Mouse (Mus musculus): ENCODE measurements around the gene Trap1a. TPM values are rescaled to one million over a fixed set of nuclear protein-coding genes. Genes with fewer than 3 reads are reported as not detected.

The Trap1a gene
- polyA plus RNA-seq, 1 experiment: 91.4 TPM

DNA sequence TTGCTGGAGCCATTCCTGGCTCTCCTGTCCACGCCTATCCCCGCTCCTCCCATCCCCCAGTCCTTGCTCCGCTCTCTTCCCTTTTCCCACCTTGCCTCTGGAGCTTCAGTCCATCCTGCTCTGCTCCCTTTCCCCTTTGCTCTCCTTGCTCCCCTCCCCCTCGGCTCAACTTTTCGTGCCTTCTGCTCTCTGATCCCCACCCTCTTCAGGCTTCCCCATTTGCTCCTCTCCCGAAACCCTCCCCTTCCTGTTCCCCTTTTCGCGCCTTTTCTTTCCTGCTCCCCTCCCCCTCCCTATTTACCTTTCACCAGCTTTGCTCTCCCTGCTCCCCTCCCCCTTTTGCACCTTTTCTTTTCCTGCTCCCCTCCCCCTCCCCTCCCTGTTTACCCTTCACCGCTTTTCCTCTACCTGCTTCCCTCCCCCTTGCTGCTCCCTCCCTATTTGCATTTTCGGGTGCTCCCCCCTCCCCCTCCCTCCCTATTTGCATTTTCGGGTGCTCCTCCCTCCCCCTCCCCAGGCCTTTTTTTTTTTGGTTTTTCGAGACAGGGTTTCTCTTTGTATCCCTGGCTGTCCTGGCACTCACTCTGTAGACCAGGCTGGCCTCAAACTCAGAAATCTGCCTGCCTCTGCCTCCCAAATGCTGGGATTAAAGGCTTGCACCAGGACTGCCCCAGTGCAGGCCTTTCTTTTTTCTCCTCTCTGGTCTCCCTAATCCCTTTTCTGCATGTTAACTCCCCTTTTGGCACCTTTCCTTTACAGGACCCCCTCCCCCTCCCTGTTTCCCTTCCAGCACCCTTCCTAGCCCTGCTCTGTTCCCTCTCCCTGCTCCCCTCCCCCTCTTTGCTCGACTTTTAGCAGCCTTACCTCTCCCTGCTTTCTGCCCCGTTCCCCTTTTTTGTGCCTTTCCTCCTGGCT is 1.3 kb downstream of the Trap1a start:
- Histone ChIP-seq H3K36me3 (ENCODE audit: control insufficient read depth, insufficient read depth, low read length, poor library complexity, severe bottlenecking) (peaks cover 19% of the 10 kb centered on the region), H3K4me3 (ENCODE audit: low read depth, low read length) (peak overlapping the region; percentile 100), H3K9ac (ENCODE audit: low read depth, poor library complexity, severe bottlenecking) (peak overlapping the region; percentile 92), H3K27ac (ENCODE audit: insufficient read depth, low read length) (peak overlapping the region; percentile 97), H3K27me3 (ENCODE audit: control insufficient read depth, insufficient read depth, low read length, poor library complexity, severe bottlenecking) (no peaks in the 10 kb centered on the region), H3K4me1 (ENCODE audit: control insufficient read depth, insufficient read depth, low read length) (no peaks in the 10 kb centered on the region), H3K9me3 (replicated peaks; ENCODE audit: control insufficient read depth, insufficient read depth, low read length, poor library complexity, severe bottlenecking) (no peaks in the 10 kb centered on the region)
- TF ChIP-seq POLR2A (IDR thresholded peaks at IDR 0.05; ENCODE audit: insufficient read depth, low read length) (peak; percentile 76), EP300 (IDR thresholded peaks at IDR 0.05; ENCODE audit: insufficient read depth, low read depth, low read length) (peak; percentile 68; the same call in 1 of the 2 replicates), CTCF (IDR thresholded peaks at IDR 0.05; ENCODE audit: low read depth, low read length) (no peak)

DNA sequence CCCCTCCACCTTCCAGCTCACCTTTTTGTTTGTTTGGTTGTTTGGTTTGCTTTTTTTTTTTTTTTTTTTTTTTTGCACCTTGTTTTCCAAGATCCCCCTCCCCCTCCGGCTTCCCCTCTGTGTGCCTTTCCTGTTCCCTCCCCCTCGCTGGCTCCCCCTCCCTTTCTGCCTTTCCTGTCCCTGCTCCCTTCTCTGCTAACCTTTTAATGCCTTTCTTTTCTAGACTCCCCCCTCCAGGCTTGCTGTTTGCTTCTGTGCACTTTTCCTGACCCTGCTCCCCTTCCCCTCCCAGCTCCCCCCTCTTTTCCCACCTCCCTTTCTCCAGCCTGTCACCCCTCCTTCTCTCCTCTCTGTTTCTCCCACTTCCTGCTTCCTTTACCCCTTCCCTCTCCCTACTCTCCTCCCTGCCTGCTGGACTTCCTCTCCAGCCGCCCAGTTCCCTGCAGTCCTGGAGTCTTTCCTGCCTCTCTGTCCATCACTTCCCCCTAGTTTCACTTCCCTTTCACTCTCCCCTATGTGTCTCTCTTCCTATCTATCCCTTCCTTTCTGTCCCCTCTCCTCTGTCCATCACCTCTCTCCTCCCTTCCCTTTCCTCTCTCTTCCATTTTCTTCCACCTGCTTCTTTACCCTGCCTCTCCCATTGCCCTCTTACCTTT is 2.1 kb downstream of the Trap1a start:
- no peaks in the 10 kb centered on the region for H3K4me1 ChIP-seq (ENCODE audit: control insufficient read depth, insufficient read depth, low read length)
- no peak for TF ChIP-seq CTCF (IDR thresholded peaks at IDR 0.05; ENCODE audit: low read depth, low read length)
- TF ChIP-seq POLR2A (IDR thresholded peaks at IDR 0.05; ENCODE audit: insufficient read depth, low read length): no peak
- no peak for TF ChIP-seq EP300 (IDR thresholded peaks at IDR 0.05; ENCODE audit: insufficient read depth, low read depth, low read length)
- H3K27ac ChIP-seq (ENCODE audit: insufficient read depth, low read length): peak overlapping the region; percentile 83
- H3K9me3 ChIP-seq (replicated peaks; ENCODE audit: control insufficient read depth, insufficient read depth, low read length, poor library complexity, severe bottlenecking): no peaks in the 10 kb centered on the region
- peaks cover 19% of the 10 kb centered on the region for H3K36me3 ChIP-seq (ENCODE audit: control insufficient read depth, insufficient read depth, low read length, poor library complexity, severe bottlenecking)
- no peaks in the 10 kb centered on the region for H3K27me3 ChIP-seq (ENCODE audit: control insufficient read depth, insufficient read depth, low read length, poor library complexity, severe bottlenecking)
- H3K4me3 ChIP-seq (ENCODE audit: low read depth, low read length): peak overlapping the region; percentile 100
- H3K9ac ChIP-seq (ENCODE audit: low read depth, poor library complexity, severe bottlenecking): peak overlapping the region; percentile 92

DNA sequence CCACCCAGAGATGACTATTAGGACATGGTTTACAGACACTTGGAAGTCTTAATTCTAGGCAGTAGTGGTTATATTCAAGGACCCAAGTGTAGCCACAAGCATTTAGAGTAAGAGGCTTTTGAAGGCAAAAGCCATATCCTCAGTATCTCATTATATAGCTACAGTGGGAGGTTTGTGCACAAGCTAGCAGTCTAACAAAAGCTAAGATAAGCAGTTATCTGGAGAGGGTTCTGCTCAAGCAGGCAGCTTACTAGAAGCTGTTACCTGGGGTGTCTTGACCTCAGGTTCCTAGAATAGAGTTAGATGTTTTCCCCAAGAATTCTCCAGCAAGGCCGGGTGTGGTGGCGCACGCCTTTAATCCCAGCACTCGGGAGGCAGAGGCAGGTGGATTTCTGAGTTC is 6.1 kb downstream of the Trap1a start:
- no peaks in the 10 kb centered on the region for H3K9me3 ChIP-seq (replicated peaks; ENCODE audit: control insufficient read depth, insufficient read depth, low read length, poor library complexity, severe bottlenecking)
- no peak overlapping the region for H3K9ac ChIP-seq (ENCODE audit: low read depth, poor library complexity, severe bottlenecking)
- no peak overlapping the region for H3K27ac ChIP-seq (ENCODE audit: insufficient read depth, low read length)
- no peak overlapping the region for H3K4me3 ChIP-seq (ENCODE audit: low read depth, low read length)
- H3K27me3 ChIP-seq (ENCODE audit: control insufficient read depth, insufficient read depth, low read length, poor library complexity, severe bottlenecking): no peaks in the 10 kb centered on the region
- no peaks in the 10 kb centered on the region for H3K4me1 ChIP-seq (ENCODE audit: control insufficient read depth, insufficient read depth, low read length)
- H3K36me3 ChIP-seq (ENCODE audit: control insufficient read depth, insufficient read depth, low read length, poor library complexity, severe bottlenecking): peaks cover 22% of the 10 kb centered on the region
- TF ChIP-seq CTCF (IDR thresholded peaks at IDR 0.05; ENCODE audit: low read depth, low read length) (no peak), EP300 (IDR thresholded peaks at IDR 0.05; ENCODE audit: insufficient read depth, low read depth, low read length) (no peak), POLR2A (IDR thresholded peaks at IDR 0.05; ENCODE audit: insufficient read depth, low read length) (no peak)

- H3K4me3 ChIP-seq (ENCODE audit: low read depth, low read length): no peak overlapping the region
- no peaks in the 10 kb centered on the region for H3K4me1 ChIP-seq (ENCODE audit: control insufficient read depth, insufficient read depth, low read length)
- no peak for TF ChIP-seq EP300 (IDR thresholded peaks at IDR 0.05; ENCODE audit: insufficient read depth, low read depth, low read length)
- no peak for TF ChIP-seq CTCF (IDR thresholded peaks at IDR 0.05; ENCODE audit: low read depth, low read length)
- TF ChIP-seq POLR2A (IDR thresholded peaks at IDR 0.05; ENCODE audit: insufficient read depth, low read length): no peak
- H3K9ac ChIP-seq (ENCODE audit: low read depth, poor library complexity, severe bottlenecking): no peak overlapping the region
- no peak overlapping the region for H3K27ac ChIP-seq (ENCODE audit: insufficient read depth, low read length)
- no peaks in the 10 kb centered on the region for H3K9me3 ChIP-seq (replicated peaks; ENCODE audit: control insufficient read depth, insufficient read depth, low read length, poor library complexity, severe bottlenecking)
- H3K36me3 ChIP-seq (ENCODE audit: control insufficient read depth, insufficient read depth, low read length, poor library complexity, severe bottlenecking): peaks cover 20% of the 10 kb centered on the region
- H3K27me3 ChIP-seq (ENCODE audit: control insufficient read depth, insufficient read depth, low read length, poor library complexity, severe bottlenecking): no peaks in the 10 kb centered on the region
Observed at GRCm38 (mm10) chrX:139341185-139341584, 7.7 kb downstream of the Trap1a start.

- TF ChIP-seq CTCF (IDR thresholded peaks at IDR 0.05; ENCODE audit: low read depth, low read length) (no peak), EP300 (IDR thresholded peaks at IDR 0.05; ENCODE audit: insufficient read depth, low read depth, low read length) (no peak), POLR2A (IDR thresholded peaks at IDR 0.05; ENCODE audit: insufficient read depth, low read length) (no peak)
- Histone ChIP-seq H3K9ac (ENCODE audit: low read depth, poor library complexity, severe bottlenecking) (no peak overlapping the region), H3K4me3 (ENCODE audit: low read depth, low read length) (no peak overlapping the region), H3K36me3 (ENCODE audit: control insufficient read depth, insufficient read depth, low read length, poor library complexity, severe bottlenecking) (peaks cover 5% of the 10 kb centered on the region; the same call in 1 of the 2 replicates), H3K4me1 (ENCODE audit: control insufficient read depth, insufficient read depth, low read length) (no peaks in the 10 kb centered on the region), H3K27ac (ENCODE audit: insufficient read depth, low read length) (no peak overlapping the region), H3K9me3 (replicated peaks; ENCODE audit: control insufficient read depth, insufficient read depth, low read length, poor library complexity, severe bottlenecking) (no peaks in the 10 kb centered on the region), H3K27me3 (ENCODE audit: control insufficient read depth, insufficient read depth, low read length, poor library complexity, severe bottlenecking) (no peaks in the 10 kb centered on the region)
Observed at GRCm38 (mm10) chrX:139352192-139352772, 18.8 kb downstream of the Trap1a start.
